Mouse (Mus musculus): Measurements from ENCODE around the gene Glp1r. TPM values are rescaled to one million over a fixed set of nuclear protein-coding genes. Genes with fewer than 3 reads are reported as not detected.
A peak's percentile ranks its signal among the peaks of the same experiment; 100 is the strongest.

Glp1r gene
- polyA plus RNA-seq, 1 experiment from 2014 or later, result 0.42 TPM

- no peak overlapping the region for H3K4me2 ChIP-seq
- WGBS, result 80% methylated on average over 7 of the region's 7 CpGs
- no peak overlapping the region for H3K27ac ChIP-seq
- no peaks in the 10 kb centered on the region for H3K27me3 ChIP-seq
- H3K4me1 ChIP-seq, result peaks cover 8% of the 10 kb centered on the region; the same call in 1 of the 2 replicates
- no peaks in the 10 kb centered on the region for H3K36me3 ChIP-seq
- no peak overlapping the region for H3K4me3 ChIP-seq (replicated peaks)
- H3K9me3 ChIP-seq (replicated peaks), result no peaks in the 10 kb centered on the region
- no peak overlapping the region for H3K9ac ChIP-seq
- no peak for ATAC-seq (replicated peaks; ENCODE audit: low FRiP score)
Observed at GRCm38 (mm10) chr17:30971877-30972276, 70.3 kb downstream of the Glp1r start.

- Histone ChIP-seq H3K27me3 (no peaks in the 10 kb centered on the region), H3K4me3 (replicated peaks) (no peak overlapping the region), H3K36me3 (no peaks in the 10 kb centered on the region), H3K4me2 (no peak overlapping the region), H3K9me3 (replicated peaks) (no peaks in the 10 kb centered on the region), H3K9ac (no peak overlapping the region), H3K27ac (peak overlapping the region; percentile 48; the same call in 1 of the 2 replicates), H3K4me1 (peaks cover 8% of the 10 kb centered on the region; the same call in 1 of the 2 replicates)
- ATAC-seq (replicated peaks; ENCODE audit: low FRiP score), result no peak
- 71% methylated on average over 6 of the region's 6 CpGs for WGBS
Observed at GRCm38 (mm10) chr17:30973332-30973731, 71.7 kb downstream of the Glp1r start.

GRCm38 (mm10) chr17:30977290-30977689 lies 75.7 kb downstream of the Glp1r start:
- Histone ChIP-seq H3K27me3 (no peaks in the 10 kb centered on the region), H3K36me3 (no peaks in the 10 kb centered on the region), H3K4me2 (no peak overlapping the region), H3K27ac (no peak overlapping the region), H3K4me3 (replicated peaks) (no peak overlapping the region), H3K9ac (no peak overlapping the region), H3K9me3 (replicated peaks) (no peaks in the 10 kb centered on the region), H3K4me1 (peaks cover 4% of the 10 kb centered on the region; the same call in 1 of the 2 replicates)
- 70% methylated on average over 2 of the region's 2 CpGs for WGBS
- no peak for ATAC-seq (replicated peaks; ENCODE audit: low FRiP score)

GRCm38 (mm10) chr17:30978556-30978955 lies 76.9 kb downstream of the Glp1r start:
- WGBS, result 57% methylated on average over 10 of the region's 10 CpGs
- no peaks in the 10 kb centered on the region for H3K27me3 ChIP-seq
- no peak overlapping the region for H3K4me2 ChIP-seq
- H3K4me3 ChIP-seq (replicated peaks), result no peak overlapping the region
- no peaks in the 10 kb centered on the region for H3K9me3 ChIP-seq (replicated peaks)
- H3K9ac ChIP-seq, result no peak overlapping the region
- H3K4me1 ChIP-seq, result peaks cover 4% of the 10 kb centered on the region; the same call in 1 of the 2 replicates
- ATAC-seq (replicated peaks; ENCODE audit: low FRiP score), result no peak
- H3K27ac ChIP-seq, result no peak overlapping the region
- H3K36me3 ChIP-seq, result no peaks in the 10 kb centered on the region

GRCm38 (mm10) chr17:30983521-30983920 lies 81.9 kb downstream of the Glp1r start:
- Histone ChIP-seq H3K27ac (no peak overlapping the region), H3K27me3 (no peaks in the 10 kb centered on the region), H3K36me3 (no peaks in the 10 kb centered on the region), H3K4me3 (replicated peaks) (no peak overlapping the region), H3K4me1 (no peaks in the 10 kb centered on the region), H3K9ac (no peak overlapping the region), H3K9me3 (replicated peaks) (no peaks in the 10 kb centered on the region), H3K4me2 (no peak overlapping the region)
- no peak for ATAC-seq (replicated peaks; ENCODE audit: low FRiP score)
- 61% methylated on average over 4 of the region's 4 CpGs for WGBS

GRCm38 (mm10) chr17:30990254-30990653 lies 88.6 kb downstream of the Glp1r start:
- Histone ChIP-seq H3K9me3 (replicated peaks) (no peaks in the 10 kb centered on the region), H3K4me2 (no peak overlapping the region), H3K27me3 (peaks cover 9% of the 10 kb centered on the region; the same call in 1 of the 2 replicates), H3K27ac (no peak overlapping the region), H3K9ac (no peak overlapping the region), H3K4me3 (replicated peaks) (no peak overlapping the region), H3K36me3 (no peaks in the 10 kb centered on the region), H3K4me1 (no peaks in the 10 kb centered on the region)
- ATAC-seq (replicated peaks; ENCODE audit: low FRiP score), result no peak
- WGBS, result 50% methylated on average over 10 of the region's 10 CpGs

Small RNA genes lying within 50 kb of the gene (microRNA-seq; reads per million reads assigned to microRNA genes)
- not detected for gene Gm24026

Other genes starting within 250 kb of the Glp1r start
- gene Umodl1, start 52.8 kb downstream of the Glp1r start, polyA plus RNA-seq (2015; fragmentation: Nextera tagmentation; extraction: Ambion mirVana), result 0.03 and 0.08 TPM in 2 replicates
- 7.1 and 7.5 TPM in 2 replicates for gene Abcg1, start 155.9 kb downstream of the Glp1r start, polyA plus RNA-seq (2015; fragmentation: Nextera tagmentation; extraction: Ambion mirVana)
- gene Tff3, start 227.8 kb downstream of the Glp1r start, polyA plus RNA-seq (2015; fragmentation: Nextera tagmentation; extraction: Ambion mirVana), result 1.4 and 49.7 TPM in 2 replicates
- 1.1 and 1.6 TPM in 2 replicates for gene Tff2, start 242.5 kb downstream of the Glp1r start, polyA plus RNA-seq (2015; fragmentation: Nextera tagmentation; extraction: Ambion mirVana)

Measured in kidney, embryonic 15.5 days (tissue).